Mouse (Mus musculus): ENCODE measurements at regions not wholly inside any gene's neighbourhood (a gene's known extent, or its start where the extent isn't known, plus 50 kb on each side); places are given as distances from the start of the nearest gene placed in this dataset.
A peak's percentile ranks its signal among the peaks of the same experiment; 100 is the strongest.

DNA sequence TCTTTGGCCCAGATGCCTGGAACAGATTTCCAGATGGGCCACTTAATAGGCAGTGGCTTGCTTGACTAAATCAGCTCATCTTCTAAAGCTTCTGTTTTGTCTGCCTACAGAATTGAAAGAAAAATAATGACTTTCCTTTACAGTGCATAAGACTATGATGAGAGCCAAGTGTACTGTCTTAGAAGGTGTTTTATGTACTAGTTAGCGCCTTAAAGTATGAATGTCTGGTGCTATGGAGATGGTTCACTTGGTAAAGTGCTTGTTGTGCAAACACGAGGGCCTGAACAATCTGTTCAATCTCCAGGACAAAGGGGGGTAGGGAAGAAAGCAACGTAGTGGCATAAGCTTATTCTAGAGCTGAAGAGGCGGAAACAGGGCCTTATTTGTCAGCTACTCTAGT, 511.5 kb upstream of the 4930412O13Rik start:
- 60% methylated on average over 4 of the region's 4 CpGs for WGBS
- no peak overlapping the region for H3K27ac ChIP-seq (ENCODE audit: poor library complexity, severe bottlenecking)
- H3K4me2 ChIP-seq, result no peak overlapping the region
- no peaks in the 10 kb centered on the region for H3K9me3 ChIP-seq (replicated peaks)
- ATAC-seq (ENCODE audit: insufficient number of reproducible peaks, low FRiP score), result no peak
- no peaks in the 10 kb centered on the region for H3K27me3 ChIP-seq (replicated peaks)
- no peak overlapping the region for H3K4me3 ChIP-seq
- H3K9ac ChIP-seq, result no peak overlapping the region
- H3K36me3 ChIP-seq, result no peaks in the 10 kb centered on the region
- no peaks in the 10 kb centered on the region for H3K4me1 ChIP-seq (replicated peaks)

DNA sequence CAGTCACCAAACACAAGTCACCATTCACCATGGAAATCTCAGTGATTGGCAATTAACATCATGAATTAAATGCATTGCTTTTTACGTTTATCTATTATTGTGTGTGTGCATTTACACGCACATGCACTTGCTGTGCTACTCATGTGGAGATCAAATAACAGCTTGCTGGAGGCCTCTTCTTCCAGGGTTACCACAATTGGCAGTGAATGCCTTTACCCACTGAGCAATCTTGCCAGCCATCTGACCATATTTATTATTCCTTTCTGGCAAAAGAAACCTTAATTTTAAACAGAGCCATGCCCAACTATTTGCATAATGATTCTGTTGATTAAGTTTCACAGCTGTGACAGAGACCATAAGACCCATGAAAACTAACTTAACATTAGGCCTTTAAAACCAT, 494.5 kb upstream of the 4930412O13Rik start:
- Histone ChIP-seq H3K9me3 (replicated peaks) (no peaks in the 10 kb centered on the region), H3K36me3 (no peaks in the 10 kb centered on the region), H3K4me1 (replicated peaks) (no peaks in the 10 kb centered on the region), H3K9ac (no peak overlapping the region), H3K4me3 (no peak overlapping the region), H3K27me3 (replicated peaks) (no peaks in the 10 kb centered on the region), H3K4me2 (no peak overlapping the region), H3K27ac (ENCODE audit: poor library complexity, severe bottlenecking) (no peak overlapping the region)
- no peak for ATAC-seq (ENCODE audit: insufficient number of reproducible peaks, low FRiP score)
- 75% methylated on average over 2 of the region's 2 CpGs for WGBS

DNA sequence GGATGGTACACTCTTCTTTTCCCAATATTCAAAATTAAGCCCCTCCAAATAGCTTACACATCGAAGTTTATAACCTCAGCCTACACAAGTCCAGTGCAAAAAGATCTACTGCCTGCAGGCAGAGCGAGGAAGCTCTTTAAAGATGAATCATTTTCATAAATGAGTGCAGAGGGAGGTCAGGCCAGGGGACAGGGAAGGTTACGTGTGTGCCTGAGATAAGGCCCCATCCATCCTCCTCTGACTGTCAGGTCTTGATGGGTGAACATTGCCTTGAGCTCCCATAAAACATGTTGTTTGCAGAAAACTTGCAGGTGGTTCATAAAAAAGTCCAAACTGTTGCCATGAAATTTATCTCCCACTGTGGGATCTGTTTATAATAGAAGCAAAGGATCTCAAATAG, 493.0 kb upstream of the 4930412O13Rik start:
- WGBS, result 56% methylated on average over 3 of the region's 3 CpGs
- no peak overlapping the region for H3K9ac ChIP-seq
- ATAC-seq (ENCODE audit: insufficient number of reproducible peaks, low FRiP score), result no peak
- H3K36me3 ChIP-seq, result no peaks in the 10 kb centered on the region
- no peaks in the 10 kb centered on the region for H3K4me1 ChIP-seq (replicated peaks)
- no peak overlapping the region for H3K27ac ChIP-seq (ENCODE audit: poor library complexity, severe bottlenecking)
- H3K27me3 ChIP-seq (replicated peaks), result no peaks in the 10 kb centered on the region
- no peak overlapping the region for H3K4me3 ChIP-seq
- no peaks in the 10 kb centered on the region for H3K9me3 ChIP-seq (replicated peaks)
- no peak overlapping the region for H3K4me2 ChIP-seq

DNA sequence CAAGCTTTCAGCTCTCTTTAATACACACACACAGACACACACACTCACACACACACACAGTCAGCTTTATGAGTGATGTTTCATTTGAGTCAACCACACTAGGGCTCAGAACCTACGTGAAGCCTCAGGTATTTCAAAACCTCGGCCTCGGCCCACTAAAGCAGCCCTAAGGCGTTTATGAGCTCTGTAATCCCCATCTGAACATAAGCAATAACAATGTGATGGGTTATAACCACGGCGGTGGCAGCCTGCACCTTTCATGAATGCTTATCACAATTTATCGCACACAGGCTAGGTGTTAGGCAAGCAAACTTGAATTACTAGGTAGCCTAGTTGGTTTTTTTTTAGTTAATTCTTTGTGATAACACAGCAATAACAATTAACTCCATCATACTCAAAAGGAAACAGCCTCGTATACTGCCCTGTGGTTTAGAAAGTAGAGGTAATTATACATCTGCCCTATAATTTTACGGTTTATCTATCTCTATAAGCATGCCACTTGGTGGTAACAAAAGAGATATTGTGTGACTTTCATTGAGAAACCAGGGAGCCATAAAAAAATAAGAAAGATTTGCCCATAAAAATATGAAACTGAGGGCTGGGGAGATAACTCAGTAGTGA, 485.6 kb upstream of the 4930412O13Rik start:
- Histone ChIP-seq H3K9me3 (replicated peaks) (no peaks in the 10 kb centered on the region), H3K4me1 (replicated peaks) (no peaks in the 10 kb centered on the region), H3K27me3 (replicated peaks) (no peaks in the 10 kb centered on the region), H3K4me2 (no peak overlapping the region), H3K36me3 (no peaks in the 10 kb centered on the region), H3K4me3 (no peak overlapping the region), H3K9ac (no peak overlapping the region), H3K27ac (ENCODE audit: poor library complexity, severe bottlenecking) (no peak overlapping the region)
- WGBS, result 82% methylated on average over 9 of the region's 9 CpGs
- no peak for ATAC-seq (ENCODE audit: insufficient number of reproducible peaks, low FRiP score)

DNA sequence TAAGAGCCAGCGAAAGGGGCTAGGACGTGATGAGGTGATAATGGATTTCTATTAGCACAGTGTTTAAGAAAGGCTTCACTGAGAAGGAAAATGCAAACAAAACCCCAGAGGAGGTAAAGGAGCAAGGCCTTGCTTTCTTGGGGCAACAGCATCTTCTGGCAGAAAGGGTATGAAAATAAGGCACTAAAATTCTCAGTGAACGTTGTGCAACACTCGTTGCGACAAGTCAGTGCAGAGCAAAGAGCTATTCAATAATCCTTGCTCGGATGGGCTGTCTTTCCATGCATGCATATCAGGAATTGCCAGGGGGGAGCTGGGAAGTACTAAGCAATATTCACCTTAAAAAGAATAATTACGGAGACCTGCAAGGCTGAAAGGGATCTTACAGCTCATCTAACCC, 479.6 kb upstream of the 4930412O13Rik start:
- Histone ChIP-seq H3K4me1 (replicated peaks) (no peaks in the 10 kb centered on the region), H3K36me3 (no peaks in the 10 kb centered on the region), H3K9me3 (replicated peaks) (no peaks in the 10 kb centered on the region), H3K27me3 (replicated peaks) (no peaks in the 10 kb centered on the region), H3K27ac (ENCODE audit: poor library complexity, severe bottlenecking) (no peak overlapping the region), H3K9ac (no peak overlapping the region), H3K4me2 (no peak overlapping the region), H3K4me3 (no peak overlapping the region)
- WGBS, result 78% methylated on average over 7 of the region's 7 CpGs
- ATAC-seq (ENCODE audit: insufficient number of reproducible peaks, low FRiP score), result no peak

DNA sequence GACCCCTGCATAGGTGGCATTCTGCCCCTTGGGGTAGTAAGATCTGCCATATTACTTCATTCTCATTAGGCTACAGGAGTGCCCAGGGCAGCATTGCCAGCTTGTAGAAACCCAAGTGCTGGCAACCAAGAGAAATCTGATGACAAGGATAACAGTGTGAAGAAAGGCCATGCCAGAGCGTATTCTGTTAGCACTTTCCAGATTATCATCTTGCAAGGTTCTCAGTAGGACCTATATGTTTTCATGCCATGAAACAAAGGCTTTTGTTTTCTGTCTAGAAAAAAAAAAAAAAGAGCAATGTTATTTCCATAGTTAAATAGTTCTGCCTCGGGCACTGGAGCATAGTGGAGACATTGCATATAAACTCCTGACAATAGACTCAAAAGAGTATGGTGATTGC, 478.8 kb upstream of the 4930412O13Rik start:
- WGBS, result 64% methylated on average over 2 of the region's 2 CpGs
- Histone ChIP-seq H3K27ac (ENCODE audit: poor library complexity, severe bottlenecking) (no peak overlapping the region), H3K9me3 (replicated peaks) (no peaks in the 10 kb centered on the region), H3K9ac (no peak overlapping the region), H3K27me3 (replicated peaks) (no peaks in the 10 kb centered on the region), H3K4me2 (no peak overlapping the region), H3K36me3 (no peaks in the 10 kb centered on the region), H3K4me1 (replicated peaks) (no peaks in the 10 kb centered on the region), H3K4me3 (no peak overlapping the region)
- no peak for ATAC-seq (ENCODE audit: insufficient number of reproducible peaks, low FRiP score)

DNA sequence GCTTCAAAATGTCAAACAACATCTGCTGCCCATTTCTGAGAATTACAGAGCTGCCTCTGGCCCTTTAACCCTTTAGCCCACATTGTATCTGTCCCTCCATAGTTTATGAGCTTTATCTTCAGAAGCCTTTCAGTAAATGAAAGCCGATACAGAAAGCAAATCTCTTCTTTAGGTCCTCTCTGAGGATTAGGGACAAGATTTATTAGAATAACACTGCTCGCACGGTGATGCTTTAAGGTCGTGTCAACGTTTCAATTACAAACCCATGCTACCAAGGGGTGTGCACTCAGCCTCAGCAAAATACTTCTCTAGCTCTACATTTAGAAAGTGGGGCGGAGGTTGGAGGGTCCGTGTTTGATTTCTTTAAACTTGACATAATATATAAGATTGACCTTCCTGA, 472.0 kb upstream of the 4930412O13Rik start:
- Histone ChIP-seq H3K9ac (no peak overlapping the region), H3K36me3 (no peaks in the 10 kb centered on the region), H3K4me2 (no peak overlapping the region), H3K4me3 (no peak overlapping the region), H3K27ac (ENCODE audit: poor library complexity, severe bottlenecking) (no peak overlapping the region), H3K27me3 (replicated peaks) (no peaks in the 10 kb centered on the region), H3K4me1 (replicated peaks) (no peaks in the 10 kb centered on the region), H3K9me3 (replicated peaks) (no peaks in the 10 kb centered on the region)
- WGBS, result 73% methylated on average over 7 of the region's 7 CpGs
- ATAC-seq (ENCODE audit: insufficient number of reproducible peaks, low FRiP score), result no peak

DNA sequence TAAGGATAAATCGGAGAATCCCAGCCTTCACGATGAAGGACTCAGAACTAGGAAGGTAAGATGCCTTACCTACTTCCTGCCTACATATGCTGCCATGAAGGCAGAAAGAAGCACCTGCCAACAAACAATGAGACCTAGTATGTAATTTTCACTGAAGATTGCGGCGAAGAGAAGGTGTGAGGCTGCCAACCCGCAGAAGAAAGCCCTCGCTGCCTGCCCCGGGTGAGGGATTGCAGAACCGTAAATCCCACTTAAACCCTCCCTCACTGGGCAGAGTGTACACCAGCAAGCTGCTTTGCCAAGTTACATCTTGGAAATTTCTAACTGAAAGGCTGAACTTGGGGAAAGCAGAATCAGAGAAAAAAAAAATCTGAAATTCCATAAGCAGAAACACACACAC, 458.4 kb upstream of the 4930412O13Rik start:
- Histone ChIP-seq H3K4me3 (no peak overlapping the region), H3K4me2 (no peak overlapping the region), H3K27ac (ENCODE audit: poor library complexity, severe bottlenecking) (no peak overlapping the region), H3K27me3 (replicated peaks) (no peaks in the 10 kb centered on the region), H3K9ac (no peak overlapping the region), H3K36me3 (no peaks in the 10 kb centered on the region), H3K4me1 (replicated peaks) (no peaks in the 10 kb centered on the region), H3K9me3 (replicated peaks) (no peaks in the 10 kb centered on the region)
- no peak for ATAC-seq (ENCODE audit: insufficient number of reproducible peaks, low FRiP score)
- 70% methylated on average over 8 of the region's 8 CpGs for WGBS

DNA sequence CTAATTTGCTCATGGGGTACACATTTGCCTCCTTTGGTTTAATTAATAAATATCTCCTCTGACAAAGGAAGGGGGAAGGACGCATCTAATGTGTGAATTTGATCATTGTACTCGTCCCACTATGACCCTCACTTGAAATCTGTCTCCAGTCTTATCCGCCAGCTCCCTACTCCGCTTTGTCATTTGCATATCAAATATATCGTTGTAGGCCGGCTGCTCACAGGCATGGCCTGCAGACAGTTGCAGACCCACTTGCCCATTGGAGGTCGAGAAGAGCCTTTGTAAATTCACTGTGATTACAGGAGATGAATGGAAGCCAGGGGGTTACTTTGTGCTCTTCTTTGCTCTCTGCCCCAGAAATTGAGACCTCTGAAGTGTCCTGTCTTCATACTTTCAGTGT, 457.5 kb upstream of the 4930412O13Rik start:
- no peaks in the 10 kb centered on the region for H3K9me3 ChIP-seq (replicated peaks)
- WGBS, result 35% methylated on average over 7 of the region's 7 CpGs
- no peak overlapping the region for H3K4me2 ChIP-seq
- H3K9ac ChIP-seq, result no peak overlapping the region
- no peaks in the 10 kb centered on the region for H3K4me1 ChIP-seq (replicated peaks)
- no peak for ATAC-seq (ENCODE audit: insufficient number of reproducible peaks, low FRiP score)
- no peak overlapping the region for H3K27ac ChIP-seq (ENCODE audit: poor library complexity, severe bottlenecking)
- H3K4me3 ChIP-seq, result no peak overlapping the region
- H3K36me3 ChIP-seq, result no peaks in the 10 kb centered on the region
- H3K27me3 ChIP-seq (replicated peaks), result no peaks in the 10 kb centered on the region

DNA sequence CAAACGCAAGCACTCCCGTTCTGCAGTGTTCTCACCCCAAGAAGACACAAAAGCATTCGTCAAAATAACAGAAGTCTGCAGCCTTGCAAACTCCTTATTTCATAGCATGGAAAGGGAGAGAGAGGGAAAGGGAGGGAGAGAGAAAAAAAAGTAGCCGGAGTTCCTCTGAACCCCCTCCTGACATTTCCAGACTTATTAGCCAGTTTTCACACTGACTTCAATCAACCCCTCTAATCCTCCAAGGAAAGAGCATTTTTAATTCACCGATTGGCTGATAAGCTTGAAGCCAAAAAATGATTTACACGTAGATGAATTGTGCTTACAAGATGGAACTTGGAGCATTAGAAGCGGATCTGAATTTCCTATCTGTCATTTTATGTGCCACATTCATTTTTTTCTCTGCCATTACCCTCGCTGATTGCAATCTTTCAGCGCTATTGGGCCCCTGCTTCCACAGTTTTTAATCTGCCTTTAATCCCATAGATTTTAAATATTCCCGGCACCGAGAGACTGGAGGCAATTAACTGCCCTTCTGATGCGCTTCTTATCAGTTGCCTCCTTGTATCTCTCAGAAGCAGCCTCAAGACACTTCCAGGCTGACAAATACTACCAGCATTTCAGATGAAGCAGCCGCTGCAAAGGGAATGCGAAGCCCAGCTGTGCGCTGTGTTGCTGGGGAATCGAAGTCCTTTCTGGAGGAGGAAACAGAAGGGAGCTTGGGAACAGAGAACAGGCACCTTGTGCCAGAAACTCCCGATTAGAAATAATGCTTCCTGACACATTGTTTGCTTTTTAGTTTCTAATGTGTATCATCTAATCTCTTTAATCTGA, 447.7 kb upstream of the 4930412O13Rik start:
- no peak for ATAC-seq (ENCODE audit: insufficient number of reproducible peaks, low FRiP score)
- no peaks in the 10 kb centered on the region for H3K27me3 ChIP-seq (replicated peaks)
- no peaks in the 10 kb centered on the region for H3K9me3 ChIP-seq (replicated peaks)
- no peak overlapping the region for H3K9ac ChIP-seq
- 18% methylated on average over 17 of the region's 17 CpGs for WGBS
- peak overlapping the region; percentile 35 for H3K4me2 ChIP-seq
- H3K4me1 ChIP-seq (replicated peaks), result no peaks in the 10 kb centered on the region
- no peak overlapping the region for H3K27ac ChIP-seq (ENCODE audit: poor library complexity, severe bottlenecking)
- H3K4me3 ChIP-seq, result no peak overlapping the region
- H3K36me3 ChIP-seq, result no peaks in the 10 kb centered on the region

DNA sequence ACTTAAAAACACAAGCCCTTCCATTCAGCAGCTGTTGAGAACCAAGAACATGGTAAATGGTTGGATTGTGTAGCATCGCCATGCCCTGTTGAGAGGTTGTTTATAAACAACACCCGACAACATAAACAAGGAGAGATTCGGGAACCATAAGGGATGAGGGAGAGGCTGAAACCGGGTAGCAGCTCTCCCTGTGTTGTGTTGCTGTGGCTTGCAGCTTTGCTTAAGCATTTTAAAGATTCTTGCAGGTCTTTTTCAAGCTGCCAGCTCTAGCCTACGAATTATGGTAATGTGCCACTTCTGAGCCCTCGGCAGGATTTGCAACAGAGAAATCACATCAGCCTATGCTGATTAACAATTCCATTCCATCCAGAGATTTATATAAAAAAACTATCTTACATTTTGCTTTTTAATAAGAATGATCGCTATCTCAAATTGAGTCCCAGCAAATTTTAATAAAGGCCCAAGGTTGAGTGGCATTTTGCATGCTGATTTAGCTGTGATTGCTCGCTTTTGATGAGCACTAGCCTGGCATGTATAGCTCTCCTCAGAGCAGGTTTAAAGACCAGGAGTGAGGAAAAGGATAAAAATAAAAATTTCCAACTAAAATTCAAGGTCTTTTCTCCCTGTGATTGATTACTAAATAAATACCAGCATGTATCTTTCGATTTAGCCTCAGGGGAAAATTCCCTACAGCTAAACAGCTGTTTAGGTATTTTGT, 445.7 kb upstream of the 4930412O13Rik start:
- WGBS, result 51% methylated on average over 9 of the region's 9 CpGs
- H3K9ac ChIP-seq, result no peak overlapping the region
- no peak overlapping the region for H3K4me3 ChIP-seq
- no peaks in the 10 kb centered on the region for H3K9me3 ChIP-seq (replicated peaks)
- no peak overlapping the region for H3K4me2 ChIP-seq
- no peaks in the 10 kb centered on the region for H3K4me1 ChIP-seq (replicated peaks)
- H3K36me3 ChIP-seq, result no peaks in the 10 kb centered on the region
- no peaks in the 10 kb centered on the region for H3K27me3 ChIP-seq (replicated peaks)
- no peak overlapping the region for H3K27ac ChIP-seq (ENCODE audit: poor library complexity, severe bottlenecking)
- ATAC-seq (ENCODE audit: insufficient number of reproducible peaks, low FRiP score), result no peak

Data from heart, embryonic 12.5 days (tissue).